Mouse (Mus musculus) T-helper 17 cell (primary cell): Measurements from ENCODE around the gene Cmtm1.
"Not testable (repeated sequence)": the region's sequence is repeated elsewhere in the genome, so short reads cannot be mapped to it uniquely, and the experiment has no call there.

ENCODE experiments used
- in situ Hi-C, 2 experiments: fragments of 300-600 bp; cut with MboI, MseI; formaldehyde crosslinking; loops; 1 replicate in 1 of 2; 2 replicates in 1 of 2; pipeline ENCODE4 v1.15.1; 2025; ENCODE audit warnings: high pct_unique_total_duplicates in 2 of 2

The Cmtm1 gene

DNA sequence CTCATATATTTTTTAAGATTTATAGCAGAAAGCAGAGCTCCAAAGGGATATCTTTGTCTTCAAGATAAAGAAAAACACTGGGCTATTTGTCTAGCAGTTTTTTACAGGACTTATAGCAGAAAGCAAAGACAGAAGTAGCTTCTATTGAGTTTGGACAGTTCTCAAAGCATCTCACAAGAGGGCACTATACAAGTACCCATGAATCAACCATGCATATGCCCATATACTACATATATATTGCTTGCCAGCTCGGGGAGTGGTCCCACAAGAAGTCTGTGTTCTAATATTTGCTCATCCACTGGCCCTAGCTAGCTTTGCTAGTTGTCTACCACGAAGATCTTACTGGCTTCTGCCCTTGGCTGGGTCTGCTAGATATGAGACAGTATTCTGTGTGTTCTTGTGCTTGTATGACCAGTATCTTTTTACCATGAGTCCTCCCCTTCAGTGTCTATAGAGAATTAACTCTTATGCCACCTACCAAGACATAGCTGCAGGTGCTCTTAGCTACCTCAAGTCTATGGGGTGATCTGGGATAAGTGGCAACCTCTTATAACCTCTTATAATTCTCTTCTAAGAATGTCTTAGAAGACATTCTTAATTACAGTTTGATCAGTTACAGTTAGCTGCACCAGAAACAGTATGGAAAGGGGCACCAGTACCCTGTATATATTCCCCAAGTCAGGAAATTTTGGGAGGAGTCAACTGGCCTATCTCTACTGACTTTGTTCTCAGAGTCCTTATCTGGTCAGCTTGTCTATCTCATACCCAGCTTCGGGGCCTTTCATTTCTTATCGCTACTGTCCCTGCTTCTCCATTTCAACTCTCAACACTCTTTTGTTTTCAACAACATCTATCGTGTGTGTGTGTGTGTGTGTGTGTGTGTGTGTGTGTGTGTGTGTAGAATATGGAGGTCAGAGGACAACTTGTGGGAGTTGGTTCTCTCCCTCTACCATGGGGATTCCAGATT is 23.0 kb upstream of the Cmtm1 start:
- in situ Hi-C loops = no loop called here

DNA sequence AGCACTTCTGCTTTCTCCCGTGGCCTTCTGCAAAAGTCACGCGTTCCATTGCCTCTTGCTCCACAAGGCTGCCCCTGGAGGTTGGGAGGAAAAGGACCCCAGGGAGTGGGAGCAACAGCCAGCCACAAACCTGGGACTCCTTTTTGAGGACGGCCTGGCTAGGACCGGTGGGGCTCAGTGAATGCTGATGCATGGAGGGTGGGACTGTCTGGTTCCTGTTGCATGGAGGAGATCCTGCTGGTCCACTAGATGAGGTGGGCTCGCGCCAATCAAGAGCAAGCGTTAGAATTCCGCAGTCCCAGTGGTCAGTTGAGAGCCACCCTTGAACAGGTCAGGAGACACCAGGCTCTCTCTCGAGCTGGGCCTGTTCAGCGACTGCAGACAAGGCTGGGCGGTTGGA is 12.0 kb upstream of the Cmtm1 start, which contains the start of gene Cmtm2b:
TSS of gene Cmtm2b (plus strand) at position 301 of the 400 bp plus-strand sequence.
- in situ Hi-C loops = not testable (repeated sequence)

DNA sequence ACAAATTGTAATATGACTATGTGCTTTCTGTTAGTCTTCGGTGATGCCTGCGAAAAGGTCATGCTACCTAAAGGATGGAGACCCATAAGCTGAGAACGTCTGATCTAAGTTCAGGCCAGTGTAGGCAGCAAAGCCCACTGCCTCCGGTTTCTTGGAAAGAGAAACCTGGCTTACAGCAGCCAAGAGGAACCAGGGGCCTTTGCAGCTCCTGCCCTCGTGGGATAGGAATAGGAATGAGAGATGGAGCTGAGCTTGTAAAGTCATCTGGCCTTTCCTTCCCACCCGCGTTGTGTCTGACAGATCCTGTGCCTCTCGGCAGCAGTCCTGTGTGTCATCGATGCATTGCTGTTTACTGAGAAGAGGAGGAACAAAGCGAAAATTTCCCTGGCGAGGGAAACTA is 11.3 kb upstream of the Cmtm1 start, which contains the start of gene Gm11020:
TSS of gene Gm11020 (plus strand) at position 301 of the 400 bp plus-strand sequence.
- in situ Hi-C loops = not testable (repeated sequence)

DNA sequence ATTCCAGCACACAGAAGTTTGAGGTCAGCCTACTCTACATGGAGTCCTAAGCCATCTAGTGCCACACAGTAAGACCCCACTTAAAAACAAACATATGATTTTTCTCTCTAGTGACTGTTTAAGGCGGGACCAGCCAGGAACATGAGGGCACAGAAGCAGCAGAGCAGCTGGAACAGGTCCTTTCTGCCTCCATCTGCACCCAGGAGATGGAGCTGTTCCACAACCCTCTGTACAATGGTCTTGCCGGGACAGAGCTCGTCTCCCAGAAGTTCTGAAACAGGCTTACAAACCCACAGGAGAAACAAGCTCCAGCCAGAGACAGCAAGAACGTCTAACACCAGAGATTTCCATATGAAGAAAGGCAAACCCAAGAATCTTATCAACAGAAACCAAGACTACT is 3.4 kb upstream of the Cmtm1 start:
- in situ Hi-C loops = no loop called here

DNA sequence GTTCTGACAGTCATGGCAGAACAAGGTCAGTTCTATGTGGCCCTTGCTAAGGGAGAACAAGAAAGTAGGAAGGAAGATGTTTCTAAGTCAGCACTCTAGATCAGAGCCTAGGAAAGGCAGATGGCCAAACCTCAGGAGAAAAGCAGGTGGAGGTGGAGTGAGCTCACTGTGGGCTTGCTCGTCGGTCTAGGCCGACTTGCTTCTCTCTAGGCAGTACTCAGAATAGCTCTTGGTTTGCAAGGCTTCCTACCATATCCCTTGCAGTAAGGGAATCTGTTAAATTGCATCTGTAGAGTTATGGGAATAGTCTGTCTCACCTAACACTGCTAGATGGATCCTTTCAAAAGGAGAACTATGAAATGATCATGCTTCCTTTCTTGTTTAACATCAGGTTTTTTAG is 2.1 kb upstream of the Cmtm1 start:
- in situ Hi-C loops = not testable (repeated sequence)

DNA sequence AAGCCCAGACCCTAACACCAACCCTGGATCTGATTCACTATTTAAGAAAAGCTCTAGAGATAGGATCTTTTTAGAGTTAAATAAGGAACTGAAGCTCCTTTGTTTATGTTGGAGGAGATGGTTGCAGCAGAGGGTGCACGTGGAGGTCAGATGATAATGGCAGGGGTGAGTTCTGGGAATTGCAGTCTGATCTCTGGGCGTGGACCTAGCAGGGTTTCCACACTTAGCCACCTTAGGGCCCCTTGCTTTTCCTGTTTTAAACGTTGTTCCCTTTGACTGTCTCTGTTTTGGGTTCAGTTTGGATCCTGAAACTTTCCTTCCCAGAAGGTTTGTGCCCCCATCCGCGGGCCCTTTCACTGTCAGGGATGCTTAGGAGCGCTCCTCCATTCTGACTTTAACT is 1.6 kb downstream of the Cmtm1 start:
- in situ Hi-C loops = loop anchor here (5.0 kb wide), 1 partner anchor 41 kb away; no protein-coding TSS in a partner anchor

DNA sequence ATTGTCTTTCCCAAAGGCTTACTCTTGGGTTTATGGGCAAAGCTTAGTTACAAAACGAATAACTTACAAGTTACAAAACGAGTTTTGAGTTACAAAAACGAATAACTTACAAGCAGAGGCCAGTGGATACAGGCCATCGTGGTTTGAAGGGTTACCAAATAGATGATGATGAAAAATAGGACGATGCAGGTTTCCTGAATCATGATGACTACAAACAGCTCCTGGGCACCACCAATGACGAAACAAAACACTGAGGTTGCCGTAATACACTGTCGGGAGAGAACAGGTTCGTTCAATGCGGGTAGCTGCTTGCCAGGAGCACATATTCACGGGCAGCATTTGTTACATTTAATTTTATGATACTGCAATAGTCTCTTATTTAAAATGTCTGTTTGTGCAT is 5.0 kb downstream of the Cmtm1 start:
- in situ Hi-C loops = loop anchor here (5.0 kb wide), 1 partner anchor 38 kb away; no protein-coding TSS in a partner anchor

DNA sequence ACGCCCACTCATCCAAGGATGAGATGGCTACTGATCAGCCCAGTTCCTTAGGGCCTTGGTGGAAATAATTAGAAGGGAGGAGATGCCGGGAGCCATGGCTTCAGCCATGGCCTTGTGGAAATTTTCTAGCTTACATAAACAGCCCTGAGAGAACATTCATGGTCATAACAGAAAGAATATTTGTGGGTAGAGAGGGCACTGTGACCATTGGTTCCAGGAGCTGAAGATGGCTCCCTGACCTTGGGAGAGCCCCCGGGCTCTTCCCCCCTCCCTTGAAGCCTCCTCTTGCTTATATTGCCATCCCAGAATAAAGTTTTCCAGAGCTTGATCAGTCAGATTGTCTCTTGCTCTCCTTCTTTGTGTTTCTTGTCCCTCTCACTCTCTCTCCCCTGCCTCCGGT is 7.4 kb downstream of the Cmtm1 start:
- in situ Hi-C loops = not testable (repeated sequence)

DNA sequence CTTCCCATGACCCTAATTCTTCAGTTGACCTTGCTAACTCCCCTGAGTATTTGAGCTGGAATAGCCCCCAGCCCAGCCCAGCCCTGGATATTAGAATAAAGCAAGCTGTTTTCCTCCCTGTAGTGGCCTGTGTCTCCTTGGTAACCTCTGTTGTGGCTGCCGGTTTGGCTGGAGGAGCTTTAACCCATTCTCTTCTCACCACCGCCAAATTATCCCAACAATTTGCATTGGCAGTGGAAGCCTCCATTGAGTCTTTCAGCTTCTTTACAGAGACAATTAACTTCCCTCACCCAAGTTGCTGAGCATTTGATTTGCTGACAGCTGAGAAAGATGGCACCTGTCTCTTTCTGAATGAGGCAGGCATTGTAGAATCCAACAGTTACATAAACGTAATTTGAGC is 8.4 kb downstream of the Cmtm1 start:
- in situ Hi-C loops = not testable (repeated sequence)

DNA sequence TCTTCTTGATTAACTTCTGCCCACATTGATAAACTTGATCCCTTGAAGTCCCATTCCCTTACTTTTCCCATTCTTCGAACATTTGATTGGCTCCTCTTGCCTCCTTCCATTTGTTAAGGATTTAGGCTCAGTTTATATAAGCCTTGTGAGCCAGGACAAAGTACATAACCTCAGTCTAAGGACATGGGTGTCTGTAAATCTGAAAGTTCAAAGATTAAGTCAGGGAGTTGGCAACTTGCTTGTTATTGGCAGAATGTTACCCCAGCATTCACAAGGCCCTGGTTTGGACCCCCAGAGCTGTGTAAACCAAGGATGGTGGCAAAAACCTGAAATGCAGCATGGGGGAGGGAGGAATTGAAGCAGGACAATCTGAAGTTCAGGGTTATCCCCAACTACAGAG is 15.5 kb downstream of the Cmtm1 start:
- in situ Hi-C loops = no loop called here

DNA sequence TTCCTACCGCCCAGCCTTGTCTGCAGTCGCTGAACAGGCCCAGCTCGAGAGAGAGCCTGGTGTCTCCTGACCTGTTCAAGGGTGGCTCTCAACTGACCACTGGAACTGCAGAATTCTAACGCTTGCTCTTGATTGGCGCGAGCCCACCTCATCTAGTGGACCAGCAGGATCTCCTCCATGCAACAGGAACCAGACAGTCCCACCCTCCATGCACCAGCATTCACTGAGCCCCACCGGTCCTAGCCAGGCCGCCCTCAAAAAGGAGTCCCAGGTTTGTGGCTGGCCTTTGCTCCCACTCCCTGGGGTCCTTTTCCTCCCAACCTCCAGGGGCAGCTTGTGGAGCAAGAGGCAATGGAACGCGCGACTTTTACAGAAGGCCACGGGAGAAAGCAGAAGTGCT is 16.9 kb downstream of the Cmtm1 start, which contains the start of gene Cmtm2a:
TSS of gene Cmtm2a (minus strand) at position 101 of the 400 bp plus-strand sequence.
- in situ Hi-C loops = not testable (repeated sequence)

DNA sequence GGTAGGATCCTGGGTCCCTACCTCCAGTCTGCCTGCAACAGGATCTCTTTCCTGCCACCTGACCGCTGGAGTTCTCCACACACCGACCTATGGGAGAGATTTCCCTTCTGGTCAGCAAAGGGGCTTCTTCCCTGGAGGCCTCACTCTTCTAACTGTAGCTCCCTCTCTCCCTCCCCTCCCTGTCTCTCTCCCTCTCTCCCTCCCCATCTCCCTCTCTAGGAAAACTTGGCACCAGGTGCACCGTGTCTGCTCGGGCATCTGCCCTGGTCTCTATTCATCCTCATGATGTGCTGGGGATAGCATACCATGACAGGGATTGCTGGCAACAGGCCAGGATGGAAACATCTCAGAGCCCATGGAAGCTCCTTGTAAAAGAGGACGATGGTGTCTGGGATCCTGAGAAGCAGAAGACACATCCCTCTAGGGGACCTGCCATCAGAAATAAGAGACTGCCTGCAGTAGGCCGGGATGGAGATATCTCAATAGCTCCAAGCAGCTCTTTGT is 41.0 kb downstream of the Cmtm1 start:
- in situ Hi-C loops = loop anchor here (5.0 kb wide), 1 partner anchor 38 kb away; no protein-coding TSS in a partner anchor

DNA sequence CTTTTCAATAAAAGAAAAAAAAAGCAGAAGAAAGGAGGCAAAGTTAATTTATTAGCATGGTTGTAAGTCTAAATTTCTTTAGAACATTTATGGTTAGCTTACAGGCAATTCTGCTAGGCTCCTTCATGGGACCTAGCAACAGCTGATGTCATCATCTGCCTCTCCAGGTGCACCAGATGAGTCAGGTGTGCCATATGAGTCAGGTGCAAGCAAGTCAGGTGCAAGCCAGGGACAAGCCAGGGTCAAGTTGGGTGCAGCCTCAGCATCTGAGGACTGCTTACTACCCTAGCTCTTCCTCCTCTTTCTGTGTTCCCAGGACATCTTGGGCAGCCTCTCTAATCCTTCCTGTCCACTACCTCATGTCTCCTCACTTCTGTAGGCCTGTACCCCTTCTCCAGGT is 41.6 kb downstream of the Cmtm1 start:
- in situ Hi-C loops = loop anchor here (5.0 kb wide), 1 partner anchor 39 kb away; no protein-coding TSS in a partner anchor

DNA sequence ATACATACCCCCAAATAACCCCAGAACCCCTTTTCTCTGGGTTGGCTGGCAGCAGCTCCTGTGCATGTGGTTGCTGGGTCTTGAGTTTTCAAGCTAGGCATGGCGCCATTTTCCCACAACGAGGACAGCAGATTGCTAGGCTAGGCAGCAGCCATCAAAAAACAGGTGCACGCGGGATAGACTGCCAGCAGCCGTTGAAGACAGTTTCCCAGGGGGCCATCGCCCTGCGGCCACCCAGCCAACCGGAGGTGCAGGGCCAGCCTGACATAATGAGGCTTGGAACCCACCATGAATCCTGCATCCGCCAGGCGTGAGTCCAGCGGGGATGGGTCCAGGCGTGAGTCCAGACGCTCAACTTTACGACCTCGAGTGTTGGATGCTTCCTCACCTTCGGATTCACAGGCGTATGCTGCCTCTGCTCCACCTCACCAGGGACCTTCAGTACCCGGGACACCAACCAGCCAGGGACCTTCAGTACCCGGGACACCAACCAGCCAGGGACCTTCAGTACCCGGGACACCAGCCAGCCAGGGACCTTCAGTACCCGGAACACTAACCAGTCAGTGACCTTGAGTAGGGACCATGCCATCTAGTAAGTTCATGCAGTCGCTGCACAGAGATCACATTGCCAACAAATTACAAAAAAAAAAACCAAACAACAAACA is 45.5 kb downstream of the Cmtm1 start:
- in situ Hi-C loops = not testable (repeated sequence)

DNA sequence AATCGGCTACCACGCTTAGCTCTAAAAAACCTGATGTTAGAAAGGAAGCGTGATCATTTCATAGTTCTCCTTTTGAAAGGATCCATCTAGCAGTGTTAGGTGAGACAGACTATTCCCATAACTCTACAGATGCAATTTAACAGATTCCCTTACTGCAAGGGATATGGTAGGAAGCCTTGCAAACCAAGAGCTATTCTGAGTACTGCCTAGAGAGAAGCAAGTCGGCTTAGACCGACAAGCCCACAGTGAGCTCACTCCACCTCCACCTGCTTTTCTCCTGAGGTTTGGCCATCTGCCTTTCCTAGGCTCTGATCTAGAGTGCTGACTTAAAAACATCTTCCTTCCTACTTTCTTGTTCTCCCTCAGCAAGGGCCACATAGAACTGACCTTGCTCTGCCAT is 48.1 kb downstream of the Cmtm1 start:
- in situ Hi-C loops = not testable (repeated sequence)

DNA sequence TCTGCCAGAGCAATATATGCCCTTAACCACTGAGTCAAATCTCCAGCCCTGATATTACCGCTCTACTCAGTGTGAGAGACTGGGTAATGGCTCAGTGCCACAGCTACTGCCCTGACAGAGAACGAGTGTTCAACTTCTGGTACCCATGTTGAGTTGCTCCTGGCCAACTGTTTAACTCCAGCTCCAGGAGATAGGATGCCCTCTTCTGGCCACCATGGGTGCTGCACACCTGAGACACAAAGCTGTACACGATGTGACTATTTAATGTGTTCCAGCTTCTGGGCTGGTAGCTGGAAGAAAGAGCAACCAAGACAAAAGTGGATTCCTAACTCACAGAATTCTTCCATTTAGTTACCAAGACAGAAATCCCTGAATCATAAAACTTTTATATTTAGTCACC is 56.9 kb downstream of the Cmtm1 start:
- in situ Hi-C loops = no loop called here

DNA sequence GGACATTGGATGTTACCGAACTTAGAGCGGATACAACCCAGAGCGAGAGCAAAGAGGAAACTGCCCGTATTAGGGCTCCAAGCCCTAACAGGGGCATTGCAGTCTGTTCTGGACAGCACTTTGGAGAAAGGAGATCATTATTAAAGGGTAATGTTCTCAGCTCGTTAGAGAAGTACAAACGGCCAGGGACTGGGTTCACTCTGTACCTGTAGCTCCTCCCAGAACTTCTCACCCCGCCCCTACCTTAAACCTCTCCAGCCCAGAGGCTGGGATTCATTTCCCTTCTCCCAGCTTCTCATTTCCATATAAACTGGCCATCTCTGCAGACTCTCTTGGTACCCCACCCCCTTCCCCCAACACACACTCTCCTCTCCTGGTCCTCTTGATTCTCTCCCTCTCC is 58.5 kb downstream of the Cmtm1 start:
- in situ Hi-C loops = no loop called here

DNA sequence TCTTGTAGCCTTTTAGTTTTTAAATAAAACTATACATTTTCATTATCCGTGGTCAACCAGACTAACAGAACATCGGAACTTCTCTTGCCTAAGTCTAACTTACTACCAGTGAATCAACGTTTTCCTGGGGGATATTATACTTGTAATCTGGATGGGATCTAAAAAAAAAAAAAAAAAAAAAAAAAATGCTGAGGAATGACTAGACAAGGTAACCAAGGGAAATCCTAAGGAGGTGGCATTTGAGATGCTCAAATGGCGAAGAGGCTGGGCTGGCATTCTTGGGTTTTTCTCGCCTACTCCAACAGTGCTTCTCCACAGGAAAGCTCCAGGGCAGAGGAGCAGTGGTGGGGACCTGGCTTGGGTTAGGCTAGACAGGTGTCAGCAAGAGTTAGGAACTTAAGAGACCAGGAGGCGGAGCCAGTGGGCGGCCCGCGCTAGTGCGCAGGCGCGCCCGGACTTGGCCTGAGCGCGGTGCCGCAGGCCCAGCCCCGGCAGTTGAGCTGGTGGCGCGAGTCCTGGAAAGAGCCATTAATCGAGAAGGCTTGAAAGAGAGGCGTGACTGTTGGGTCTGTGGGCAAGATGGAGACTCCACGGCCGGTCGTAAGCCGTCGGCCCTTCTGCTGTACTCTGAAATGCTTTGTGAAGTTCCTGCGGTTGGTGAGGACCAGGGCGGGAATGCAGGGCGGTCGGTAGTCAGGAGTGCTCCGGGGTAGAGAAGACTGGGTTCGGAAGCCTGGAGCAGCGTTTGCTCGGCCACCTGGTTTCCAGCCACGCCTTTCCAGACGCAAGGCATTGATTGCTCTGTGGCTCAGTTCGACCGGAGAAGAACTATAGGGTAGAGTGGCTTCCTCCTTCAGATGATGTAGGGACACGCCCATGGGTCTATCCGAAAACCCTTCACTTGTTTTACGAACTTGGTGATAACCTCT is 59.2 kb downstream of the Cmtm1 start, which contains the start of gene Cklf:
TSS of gene Cklf (plus strand) at position 423 of the 929 bp plus-strand sequence.
- in situ Hi-C loops = no loop called here

DNA sequence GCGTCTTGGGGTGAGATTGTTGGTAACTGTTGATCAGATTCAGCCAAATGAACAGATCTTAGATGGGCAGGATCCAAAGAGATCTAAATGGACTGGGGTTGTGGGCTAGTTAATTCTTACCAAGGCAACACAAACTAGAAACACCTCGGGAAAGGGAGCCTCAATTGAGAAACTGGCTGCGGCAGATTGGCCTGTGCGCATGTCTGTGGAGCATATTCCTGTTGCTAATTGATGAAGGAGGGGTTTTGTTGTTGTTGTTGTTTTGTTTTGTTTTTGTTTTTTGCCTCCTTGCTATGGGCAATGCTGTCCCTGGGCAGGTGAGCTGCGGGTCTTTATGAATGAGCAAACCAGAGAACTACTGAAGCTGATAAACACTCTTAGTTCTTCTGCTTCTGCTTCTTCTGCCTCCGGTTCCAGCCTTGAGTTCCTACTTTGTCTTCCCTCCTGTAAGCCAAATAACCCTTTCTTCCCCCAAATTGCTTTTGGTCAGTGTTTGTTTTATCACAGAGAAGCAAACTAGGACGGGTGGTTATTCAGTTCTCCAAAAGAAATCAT is 60.4 kb downstream of the Cmtm1 start:
- in situ Hi-C loops = loop anchor here (5.0 to 10.0 kb wide), 4 partner anchors 93 to 1005 kb away; partner anchors contain the start of genes B3gnt9 (in 1 of the 2), Ciao2b (in 1 of the 2) and Dync1li2 (in 1 of the 2)

DNA sequence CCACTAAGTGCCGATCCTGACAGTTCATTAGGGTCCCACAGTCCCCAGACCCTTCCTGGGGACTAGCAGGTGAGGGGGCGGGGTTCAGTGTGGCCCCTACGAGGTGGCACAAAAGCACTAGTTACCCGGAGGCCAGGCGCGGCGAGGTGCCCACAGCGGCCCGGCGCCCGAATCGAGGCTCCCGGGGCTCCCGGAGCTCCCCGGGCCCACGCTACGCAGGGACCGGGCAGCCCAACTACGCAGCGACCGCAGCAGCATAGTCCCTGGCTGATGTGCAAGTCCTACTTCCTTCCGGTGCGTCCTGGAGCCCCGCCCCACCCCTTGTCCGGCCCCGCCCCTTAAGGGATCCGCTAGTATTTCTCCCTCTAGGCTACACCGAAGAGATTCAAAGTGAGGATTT is 61.7 kb downstream of the Cmtm1 start, which contains the start of gene Tk2:
TSS of gene Tk2 (minus strand) at position 283 of the 400 bp plus-strand sequence.
- in situ Hi-C loops = loop anchor here (5.0 to 10.0 kb wide), 4 partner anchors 94 to 1007 kb away; partner anchors contain the start of genes B3gnt9 (in 1 of the 2), Ciao2b (in 1 of the 2) and Dync1li2 (in 1 of the 2)
